Mouse (Mus musculus): ENCODE measurements around the gene Pigk.

Gene Pigk

DNA sequence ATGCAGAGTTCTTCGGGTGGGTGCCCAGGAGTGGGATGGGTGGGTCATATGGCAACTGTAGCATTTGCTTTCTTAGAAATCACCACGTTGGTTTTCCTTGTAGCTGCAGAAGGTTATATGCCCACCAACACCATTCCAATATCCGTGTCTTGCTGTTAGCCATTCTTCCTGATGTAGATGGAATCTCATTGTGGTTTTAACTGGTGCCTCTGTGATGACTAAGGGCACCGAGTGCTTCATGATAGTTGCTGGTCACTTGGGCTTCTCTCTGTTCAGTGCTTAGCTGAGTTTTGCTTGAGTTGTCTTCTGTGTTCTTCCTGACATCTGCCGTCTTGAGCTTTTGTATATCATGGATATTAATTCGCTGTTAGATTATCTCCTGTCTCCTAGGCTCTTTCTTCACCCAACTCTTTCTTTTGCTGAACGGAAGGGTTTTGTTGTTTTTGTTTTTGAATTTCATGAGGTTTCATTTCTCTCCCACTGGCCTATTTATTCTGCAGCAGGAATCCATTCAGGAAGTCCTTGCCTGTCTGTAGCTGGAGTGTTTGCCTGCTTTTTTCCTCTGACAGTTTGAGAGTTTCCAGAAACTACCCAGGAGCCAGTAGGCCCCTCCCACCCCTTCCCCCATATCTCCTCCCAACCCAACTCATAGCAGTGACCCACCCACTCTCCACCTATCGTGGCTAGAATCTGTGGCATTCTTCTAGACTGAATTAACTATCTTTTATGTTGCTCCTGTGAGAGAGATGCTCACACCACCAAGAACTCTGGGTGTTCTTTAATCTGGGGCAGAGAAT is 50.8 kb downstream of the Pigk start:
- in situ Hi-C loops (cut with MseI, MboI): no loop called here

DNA sequence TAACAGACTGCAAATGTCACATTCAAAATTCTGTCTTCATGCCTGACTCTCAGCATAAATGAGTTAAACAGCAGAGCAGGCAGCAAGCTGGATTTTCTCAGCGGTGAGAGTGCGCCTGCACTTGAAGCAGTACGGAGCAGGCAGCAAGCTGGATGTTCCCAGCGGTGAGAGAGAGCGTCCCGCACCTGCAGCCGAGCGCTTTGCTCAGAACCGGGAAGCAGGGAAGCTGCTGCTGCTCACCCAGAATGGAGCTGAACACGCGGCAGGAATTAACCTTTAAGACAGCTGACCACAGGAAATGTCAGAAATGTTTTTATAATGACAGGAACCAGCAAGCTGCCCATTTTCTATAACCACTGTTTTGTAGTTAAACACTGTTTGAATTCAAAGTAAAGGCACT is 53.6 kb downstream of the Pigk start:
- in situ Hi-C loops (cut with MseI, MboI): no loop called here

DNA sequence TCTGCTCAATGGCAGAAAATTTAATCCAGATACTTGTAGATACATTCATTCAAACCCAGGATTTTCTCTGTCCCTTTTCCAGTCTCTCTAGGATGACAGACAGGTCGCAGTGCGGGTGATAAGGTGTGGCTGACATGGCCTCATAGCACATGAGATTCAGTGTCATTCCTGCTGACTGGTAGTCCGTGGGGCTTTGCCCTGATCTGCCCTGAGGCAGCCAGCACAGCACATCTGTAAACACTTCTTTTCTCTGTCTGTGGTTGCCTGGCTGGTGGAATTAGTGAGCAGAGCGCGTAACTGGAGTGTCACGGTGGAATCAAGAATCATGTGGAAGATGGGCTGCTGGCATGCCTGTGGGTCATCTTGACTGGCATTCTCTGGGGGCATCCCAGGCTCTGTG is 56.2 kb downstream of the Pigk start:
- in situ Hi-C loops (cut with MseI, MboI): no loop called here

DNA sequence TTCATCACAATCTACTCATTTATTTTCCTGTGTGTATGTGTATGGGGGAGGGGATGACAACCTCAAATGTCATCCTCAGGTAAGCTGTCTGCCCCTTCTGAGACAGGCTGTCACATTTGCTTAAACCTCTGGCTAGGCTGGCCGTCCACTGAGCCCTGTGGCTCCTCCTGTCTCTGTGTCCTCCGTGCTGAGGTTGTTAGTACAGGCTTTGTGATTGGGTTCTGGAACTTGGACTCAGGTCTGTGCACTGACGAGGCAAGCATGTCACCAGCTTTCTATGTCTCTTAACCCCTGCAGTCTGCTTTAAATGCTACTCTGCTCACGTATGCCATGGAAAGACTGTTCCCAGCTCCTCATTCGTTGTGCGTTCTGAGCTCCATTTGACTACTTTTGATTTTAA is 62.5 kb downstream of the Pigk start:
- in situ Hi-C loops (cut with MseI, MboI): no loop called here

DNA sequence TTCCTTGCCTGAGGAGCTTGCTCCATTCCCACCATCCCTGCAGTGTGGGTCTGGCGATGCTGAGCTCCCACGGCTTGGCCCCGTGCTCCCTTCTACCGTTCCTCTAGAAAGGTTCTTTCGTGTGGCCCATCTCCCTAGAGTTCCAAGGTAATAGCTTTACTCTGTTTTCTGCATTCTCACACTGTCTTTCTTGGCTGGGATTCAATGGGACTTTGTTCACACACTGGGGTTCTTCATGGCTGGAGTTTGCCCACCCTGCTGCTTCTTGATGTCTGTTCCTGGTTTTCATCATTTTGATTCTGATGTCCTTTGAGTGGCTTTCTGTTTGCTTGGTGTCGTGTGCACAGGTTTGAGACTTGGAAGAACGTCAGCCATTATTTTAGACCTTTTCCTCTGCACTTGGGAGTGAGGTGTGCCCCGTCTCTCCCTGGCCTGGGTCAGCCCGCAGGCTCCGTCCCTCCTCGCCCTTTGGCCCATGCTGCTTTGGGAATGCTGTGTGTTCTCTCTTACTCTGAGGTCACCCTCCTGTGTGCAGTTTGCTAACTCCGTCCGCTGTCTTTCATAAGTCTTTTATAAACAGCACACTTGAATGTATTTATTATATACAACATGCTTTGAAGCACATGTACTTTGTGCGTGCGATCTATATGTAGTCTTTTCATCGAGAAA is 63.1 kb downstream of the Pigk start:
- in situ Hi-C loops (cut with MseI, MboI): no loop called here

DNA sequence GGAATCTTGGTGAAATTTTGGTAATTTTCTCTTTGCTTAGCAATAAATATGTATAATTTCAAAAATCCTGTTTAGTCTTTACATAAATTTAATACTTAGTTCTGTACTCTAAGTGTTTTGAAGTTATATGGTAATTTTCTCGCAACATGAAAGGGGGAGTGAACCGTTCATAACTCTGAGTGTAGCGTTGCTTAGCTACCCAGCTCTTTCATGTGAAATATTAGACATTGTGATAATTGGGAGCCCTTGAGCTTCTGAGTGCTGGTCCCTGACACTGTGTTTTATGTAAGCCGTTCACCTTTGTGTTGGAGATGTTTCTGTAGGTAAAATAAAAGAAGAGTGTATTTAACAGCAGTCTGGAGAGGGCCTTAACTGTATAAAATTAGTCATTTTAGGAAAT is 65.9 kb downstream of the Pigk start:
- in situ Hi-C loops (cut with MseI, MboI): loop anchor here in 1 of 2 experiments (10.0 kb wide), 1 partner anchor 175 kb away; no protein-coding TSS in a partner anchor

DNA sequence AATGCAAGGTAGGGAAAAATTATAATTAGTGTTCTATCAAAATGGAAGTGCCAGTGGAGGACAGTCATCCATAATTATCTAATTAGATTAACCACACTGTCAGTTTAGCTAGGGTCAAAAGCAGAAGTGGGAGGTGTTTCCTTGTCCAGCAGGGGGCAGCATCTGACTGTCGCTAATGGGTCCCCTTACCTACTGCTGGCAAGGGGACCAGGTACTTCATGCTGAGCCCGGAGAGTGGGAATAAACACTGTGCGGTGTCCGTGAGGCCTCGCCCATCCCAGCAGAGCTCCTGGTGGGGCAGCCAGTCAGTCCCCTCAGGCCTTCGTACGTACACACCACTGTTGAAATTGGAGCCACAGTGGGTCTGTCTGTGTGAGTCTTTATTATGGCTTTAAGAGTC is 69.9 kb downstream of the Pigk start:
- in situ Hi-C loops (cut with MseI, MboI): loop anchor here in 1 of 2 experiments (10.0 kb wide), 1 partner anchor 171 kb away; no protein-coding TSS in a partner anchor

DNA sequence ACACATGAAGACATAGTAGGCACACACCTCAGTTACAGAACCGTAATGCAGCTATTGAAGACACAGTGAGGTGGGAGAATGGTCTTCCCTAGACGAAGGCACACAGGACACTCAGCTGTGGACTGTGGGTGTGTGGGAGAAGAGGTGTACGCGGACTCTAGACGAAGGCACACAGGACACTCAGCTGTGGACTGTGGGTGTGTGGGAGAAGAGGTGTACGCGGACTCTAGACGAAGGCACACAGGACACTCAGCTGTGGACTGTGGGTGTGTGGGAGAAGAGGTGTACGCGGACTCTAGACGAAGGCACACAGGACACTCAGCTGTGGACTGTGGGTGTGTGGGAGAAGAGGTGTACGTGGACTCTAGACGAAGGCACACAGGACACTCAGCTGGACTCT is 70.5 kb downstream of the Pigk start:
- in situ Hi-C loops (cut with MseI, MboI): loop anchor here in 1 of 2 experiments (10.0 kb wide), 1 partner anchor 170 kb away; no protein-coding TSS in a partner anchor

DNA sequence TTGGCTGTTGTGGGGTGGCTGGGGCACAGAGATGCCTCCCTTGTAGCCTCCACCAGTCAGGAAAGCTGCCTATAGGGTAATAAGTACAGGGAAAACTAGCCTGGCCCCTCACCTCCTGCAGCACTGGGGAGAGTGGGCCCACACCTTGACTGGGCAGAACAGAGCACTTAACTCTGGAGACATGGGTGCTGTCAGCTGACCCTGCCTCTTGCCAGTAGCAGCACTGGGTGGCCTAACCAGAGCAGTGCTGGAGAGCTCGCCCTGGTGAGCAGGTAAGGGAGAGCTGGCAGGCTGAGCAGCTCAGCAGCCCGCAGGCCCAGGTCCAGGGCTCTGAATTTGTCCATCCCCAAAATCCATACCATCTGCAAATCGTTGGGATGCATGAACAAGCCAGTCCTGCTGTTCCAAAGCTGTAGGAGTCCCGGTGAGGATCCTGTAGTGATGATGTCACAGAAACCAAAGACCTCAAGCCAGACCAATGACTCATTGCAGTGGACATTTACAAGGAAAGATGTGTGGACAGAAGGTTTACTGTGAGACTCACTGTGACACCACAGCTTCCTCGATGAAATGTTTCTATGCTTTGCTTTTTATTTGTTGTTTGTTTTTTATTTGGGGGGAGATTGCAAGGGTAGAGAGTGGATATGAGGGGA is 74.5 kb downstream of the Pigk start:
- in situ Hi-C loops (cut with MseI, MboI): loop anchor here in 1 of 2 experiments (10.0 kb wide), 1 partner anchor 166 kb away; no protein-coding TSS in a partner anchor

DNA sequence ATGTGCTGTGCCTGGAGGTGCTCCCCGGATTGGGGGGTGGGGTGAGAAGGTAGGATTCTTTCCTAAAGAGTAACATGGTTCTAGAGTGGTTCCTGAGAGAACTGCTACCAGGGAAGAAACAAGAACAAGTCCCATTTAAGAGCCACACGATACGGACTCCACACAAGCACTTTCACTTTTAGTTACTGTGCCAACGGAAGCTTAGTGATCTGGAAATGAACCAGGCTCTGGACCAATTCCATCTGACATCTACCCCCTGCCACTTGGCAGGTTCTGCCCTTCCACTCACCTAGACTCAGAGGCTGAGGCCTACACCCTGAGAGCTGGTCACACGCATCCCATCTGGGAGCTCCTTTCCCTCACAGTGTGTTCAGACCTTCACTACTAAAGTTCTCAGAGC is 78.7 kb downstream of the Pigk start:
- in situ Hi-C loops (cut with MseI, MboI): no loop called here

DNA sequence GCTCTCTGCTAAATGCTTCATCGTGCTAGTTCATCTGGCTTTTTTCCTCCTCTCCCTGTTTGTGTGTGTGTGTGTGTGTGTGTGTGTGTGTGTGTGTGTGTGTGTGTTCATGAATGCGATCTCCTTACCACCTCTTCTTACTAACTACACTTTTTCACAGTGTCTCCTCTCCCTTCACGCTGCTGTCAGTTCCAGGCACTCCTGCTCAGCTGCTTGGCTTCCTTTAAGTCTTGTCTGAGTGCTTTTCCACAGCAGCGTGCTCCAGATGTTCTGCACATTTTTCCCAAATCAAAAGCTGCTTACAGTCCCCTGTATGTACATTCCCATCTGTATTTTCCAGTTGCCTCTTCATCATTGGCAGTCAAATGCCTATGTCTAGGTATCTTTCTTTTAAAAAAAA is 79.1 kb downstream of the Pigk start:
- in situ Hi-C loops (cut with MseI, MboI): no loop called here

DNA sequence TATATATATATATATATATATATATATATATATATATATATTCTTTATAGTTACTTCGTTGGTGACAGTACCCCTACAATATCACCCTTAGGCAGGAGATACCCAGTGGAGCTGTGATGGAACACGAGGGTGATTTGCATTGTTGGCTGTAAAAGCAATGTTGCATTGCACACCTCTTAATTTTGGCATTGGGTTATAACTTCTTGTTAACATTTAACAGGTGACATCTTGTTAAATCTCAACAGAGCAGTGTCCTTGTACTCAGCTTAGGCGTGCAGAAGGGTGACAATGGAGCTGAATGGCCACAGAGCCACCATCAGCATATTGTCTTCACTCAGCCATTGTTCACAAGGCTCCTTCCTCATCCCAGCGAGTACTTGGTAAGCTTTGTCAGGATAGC is 82.3 kb downstream of the Pigk start:
- in situ Hi-C loops (cut with MseI, MboI): no loop called here

DNA sequence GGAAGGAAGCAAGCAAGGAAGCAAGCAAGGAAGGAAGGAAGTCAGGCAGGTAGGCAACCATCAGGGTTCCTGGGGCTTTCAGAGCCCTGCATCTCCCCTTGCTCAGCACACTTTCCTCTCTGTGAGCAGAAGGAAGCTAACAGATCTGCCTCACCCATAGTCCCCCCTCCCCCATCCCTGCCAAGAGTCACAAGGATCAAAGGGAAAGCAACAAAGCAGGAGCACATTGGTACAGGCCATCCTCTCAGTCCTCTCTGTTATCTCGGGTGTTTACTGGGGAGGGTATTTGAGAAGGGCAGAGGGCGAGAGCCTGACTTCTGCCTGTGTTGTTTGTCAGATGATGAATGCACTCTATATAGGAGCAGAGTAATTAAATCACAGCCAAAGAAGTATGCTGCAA is 83.5 kb downstream of the Pigk start:
- in situ Hi-C loops (cut with MseI, MboI): no loop called here

DNA sequence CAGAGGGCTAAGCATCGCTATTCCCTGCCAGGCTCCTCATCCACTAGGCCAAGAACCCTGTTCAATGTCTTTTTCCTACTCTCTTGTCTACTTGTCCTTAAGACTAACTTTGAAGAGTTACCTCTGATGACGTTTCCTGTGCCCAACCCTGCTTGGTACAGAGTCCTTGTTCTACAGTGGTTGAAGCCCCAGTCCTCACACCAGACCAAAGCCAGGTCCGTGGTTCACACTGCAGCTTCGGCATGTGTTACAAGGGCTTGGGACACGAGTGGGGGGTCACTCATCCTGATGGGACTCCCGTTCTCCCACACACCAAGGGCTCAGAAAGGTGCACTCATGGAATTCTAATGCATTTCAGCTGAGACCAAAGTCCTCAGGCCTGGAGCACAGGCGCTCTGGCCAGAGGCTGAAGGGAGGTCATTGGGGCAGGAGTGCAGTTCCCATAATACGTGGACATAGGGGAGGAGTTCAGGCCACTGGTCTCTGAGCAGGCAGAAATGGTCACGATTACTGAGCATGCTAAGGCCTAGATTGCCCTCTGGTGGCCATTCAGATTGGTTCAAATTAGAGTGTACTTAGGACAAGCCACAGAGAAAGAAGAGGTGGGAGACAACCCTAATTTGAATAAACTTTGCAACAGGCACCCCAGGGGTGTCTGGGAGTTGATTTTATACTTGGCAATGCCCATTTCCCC is 86.0 kb downstream of the Pigk start:
- in situ Hi-C loops (cut with MseI, MboI): no loop called here

DNA sequence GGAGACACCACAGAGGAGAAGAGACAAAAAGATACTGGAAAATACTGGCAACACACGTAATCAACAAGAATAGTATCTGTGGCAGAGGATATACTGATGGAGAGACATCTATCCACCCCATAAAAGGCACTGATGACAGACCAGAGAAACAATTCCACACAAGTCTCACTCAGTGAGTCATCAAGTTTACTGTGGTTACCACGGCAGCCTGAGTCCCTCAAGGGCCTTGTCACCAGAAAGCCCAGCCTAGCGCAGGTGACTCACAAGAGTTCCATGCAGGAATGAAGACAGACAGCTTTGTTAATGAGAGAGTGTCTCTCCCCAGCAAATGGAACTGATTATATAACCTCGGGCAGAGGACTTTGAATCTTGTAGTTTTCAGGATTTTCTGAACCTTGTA is 100.0 kb downstream of the Pigk start:
- in situ Hi-C loops (cut with MseI, MboI): no loop called here

DNA sequence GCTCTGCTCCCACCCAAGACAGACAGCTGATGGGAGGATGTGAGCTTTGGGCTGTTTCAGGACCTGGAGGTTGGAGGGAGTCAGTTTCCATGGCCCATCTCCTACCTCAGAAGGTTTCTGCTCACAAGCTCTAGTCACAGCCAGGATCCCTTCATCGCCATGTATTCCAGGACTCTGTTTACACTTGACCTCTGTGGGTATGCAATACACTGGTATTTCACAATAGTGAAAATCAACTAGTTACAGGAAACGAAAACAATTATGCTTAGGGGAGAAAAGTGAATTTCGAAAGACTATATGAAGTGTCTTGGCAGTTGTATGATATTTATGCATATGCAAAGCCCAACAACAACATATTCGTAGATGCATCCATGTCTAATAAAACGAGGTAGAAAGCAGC is 101.2 kb downstream of the Pigk start:
- in situ Hi-C loops (cut with MseI, MboI): no loop called here

DNA sequence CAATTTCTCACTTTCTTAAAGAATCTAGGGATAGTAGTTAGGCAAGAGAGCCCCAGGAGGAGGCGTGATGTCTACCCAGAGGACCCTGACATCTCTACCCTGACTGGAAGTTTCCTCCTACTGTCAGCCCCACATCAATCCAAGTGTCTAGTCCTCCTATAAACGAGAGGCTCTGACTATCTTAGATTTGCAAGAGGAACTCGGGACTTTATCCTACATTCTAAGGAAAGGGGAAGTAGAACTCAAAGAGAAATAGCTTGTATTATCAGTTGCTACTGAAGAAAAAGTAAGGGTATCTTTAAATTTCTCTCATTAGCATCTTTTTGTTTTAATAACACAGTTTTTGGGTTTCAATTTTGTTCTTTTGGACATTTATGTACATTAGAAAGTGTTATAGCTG is 106.5 kb downstream of the Pigk start:
- in situ Hi-C loops (cut with MseI, MboI): no loop called here

DNA sequence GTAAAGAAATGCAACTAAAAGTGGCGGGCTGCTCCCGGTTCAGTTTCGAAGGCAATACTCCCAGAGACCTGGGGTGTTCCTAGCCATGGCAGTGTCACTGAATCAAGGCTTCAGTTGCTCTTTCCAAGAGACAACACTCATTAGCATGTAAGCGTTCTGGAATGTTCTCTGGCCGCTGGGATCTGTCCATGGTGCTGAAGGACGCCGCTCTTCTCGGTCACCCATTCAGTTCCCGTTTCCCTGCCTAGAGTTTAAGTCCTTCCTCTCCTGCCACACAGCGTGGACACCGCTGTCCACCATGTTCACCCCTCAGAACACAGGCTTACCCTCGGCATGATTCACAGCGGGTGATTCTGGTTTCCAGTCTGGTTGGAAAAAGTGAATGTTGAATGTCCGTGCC is 107.3 kb downstream of the Pigk start:
- in situ Hi-C loops (cut with MseI, MboI): no loop called here

DNA sequence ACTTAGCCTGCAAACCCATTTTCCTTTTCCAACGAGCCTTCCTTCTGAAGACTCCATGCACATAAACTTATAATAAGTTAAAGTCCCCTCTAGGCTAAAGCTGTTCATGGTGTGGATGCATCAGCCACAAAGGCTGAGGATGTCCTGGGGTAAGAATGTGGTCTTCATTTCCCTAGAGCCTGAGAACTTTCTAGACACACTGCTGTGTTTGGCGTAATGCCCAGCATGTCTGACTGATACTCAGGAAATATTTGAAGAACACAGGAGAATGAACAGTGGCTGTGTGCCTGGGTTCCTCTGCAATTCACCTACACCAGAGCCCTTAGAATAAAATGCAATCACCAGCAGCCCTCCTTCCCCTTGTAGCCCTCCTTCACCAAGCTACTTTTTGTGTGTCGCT is 117.5 kb downstream of the Pigk start:
- in situ Hi-C loops (cut with MseI, MboI): no loop called here

DNA sequence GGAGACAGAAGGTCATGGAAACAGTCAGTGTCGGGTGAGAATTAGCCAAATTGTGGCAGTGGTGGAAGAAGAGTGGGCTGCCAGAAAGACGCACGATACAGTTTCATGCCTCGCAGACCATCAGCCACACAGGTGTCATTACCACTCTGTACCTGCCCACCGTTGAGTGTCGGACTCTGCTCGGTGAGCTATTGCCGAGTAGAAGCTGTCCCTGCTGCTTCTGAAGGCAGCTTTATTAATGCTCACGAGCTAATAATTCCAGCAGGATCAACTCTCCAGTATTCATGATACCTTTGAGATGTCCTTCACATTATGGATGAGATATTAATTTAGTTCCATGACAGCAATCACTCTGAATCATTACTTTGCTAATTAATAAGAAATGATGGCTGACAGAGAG is 118.1 kb downstream of the Pigk start:
- in situ Hi-C loops (cut with MseI, MboI): no loop called here

DNA sequence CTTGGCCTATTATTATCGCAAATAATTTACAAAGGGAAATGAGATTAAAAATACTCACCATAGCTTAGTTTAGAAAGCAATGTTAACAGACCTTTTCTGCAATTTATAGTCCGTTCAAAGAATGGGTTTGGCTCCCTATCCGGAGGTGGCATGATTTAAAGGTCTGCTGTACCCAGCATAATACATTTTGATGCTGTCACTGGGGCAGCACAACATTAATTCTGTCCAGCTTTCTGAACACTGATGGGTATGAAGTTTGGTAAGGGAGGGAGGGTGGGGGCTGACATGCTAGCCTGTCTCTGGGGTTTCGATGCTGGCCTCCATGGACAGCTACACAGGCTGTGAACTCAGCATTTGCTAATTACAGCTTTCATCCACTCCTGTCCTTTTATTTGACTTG is 118.5 kb downstream of the Pigk start:
- in situ Hi-C loops (cut with MseI, MboI): no loop called here

DNA sequence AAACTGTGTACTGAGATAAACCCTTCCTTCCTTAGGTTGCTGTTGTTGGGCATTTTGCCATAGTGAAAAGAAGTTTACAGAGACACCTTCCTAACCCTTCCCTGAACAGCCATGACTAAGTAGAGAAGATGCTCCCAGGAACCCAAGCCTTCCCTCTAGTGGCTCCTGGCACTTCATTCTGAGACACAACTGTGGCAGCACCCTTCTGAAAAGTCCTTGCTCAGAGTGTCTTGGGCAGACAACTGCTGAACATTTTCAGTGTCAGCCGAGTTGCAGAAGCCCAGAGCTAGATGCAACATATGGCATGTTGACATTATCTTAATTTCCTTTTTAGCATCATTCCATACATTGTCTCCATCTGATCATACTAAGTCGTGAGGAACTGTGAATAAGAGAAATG is 123.5 kb downstream of the Pigk start:
- in situ Hi-C loops (cut with MseI, MboI): no loop called here
